Mouse (Mus musculus): ENCODE data around the gene Dzip1. TPM values are rescaled to one million over a fixed set of nuclear protein-coding genes. Genes with fewer than 3 reads are reported as not detected.

The Dzip1 gene
- total and polyA plus RNA-seq, 2 experiments from 2014 or later = 123 to 440 TPM

- ATAC-seq (ENCODE audit: low FRiP score) (no peak), DNase-seq (ENCODE audit: low spot score) (no peak)
- Histone ChIP-seq H3K9ac (replicated peaks; ENCODE audit: low read length, poor library complexity, severe bottlenecking) (no peak overlapping the region), H3K4me2 (ENCODE audit: low read depth, low read length, poor library complexity, severe bottlenecking) (no peak overlapping the region), H3K4me3 (ENCODE audit: low read depth, low read length) (no peak overlapping the region), H3K36me3 (ENCODE audit: insufficient read depth, low read length) (no peaks in the 10 kb centered on the region), H3K4me1 (ENCODE audit: insufficient read depth, low read length) (0 out of 2 replicates have a peak, but pooled peaks cover 3% of the 10 kb centered on the region), H3K27ac (ENCODE audit: low read depth, low read length) (no peak overlapping the region), H3K9me3 (ENCODE audit: low read length) (no peaks in the 10 kb centered on the region), H3K27me3 (ENCODE audit: insufficient read depth, low read length) (no peaks in the 10 kb centered on the region)
- no peak for TF ChIP-seq CTCF (IDR thresholded peaks at IDR 0.05)
- WGBS = 74% methylated on average over 2 of the region's 2 CpGs
These were observed 5.5 kb upstream of the Dzip1 start for GRCm38 (mm10) chr14:118930777-118931176.

DNA sequence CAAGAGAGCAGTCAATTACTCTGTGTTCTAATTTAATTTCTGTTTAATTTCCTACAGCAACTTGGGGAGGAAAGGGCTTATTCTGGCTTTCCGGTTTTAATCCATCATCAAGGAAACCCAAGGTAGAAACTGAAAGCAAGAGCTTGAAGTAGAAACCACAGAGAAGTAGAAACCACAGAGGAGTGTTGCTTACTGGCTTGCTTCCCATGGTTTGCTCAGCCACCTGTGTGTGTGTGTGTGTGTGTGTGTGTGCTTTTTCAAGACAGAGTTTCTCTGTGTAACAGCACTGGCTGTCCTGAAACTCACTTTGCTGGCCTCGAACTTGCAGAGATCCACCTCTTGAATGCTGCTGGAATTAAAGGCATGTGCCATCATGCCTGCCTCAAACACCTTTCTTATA is 4.5 kb upstream of the Dzip1 start:
- 89% methylated on average over 2 of the region's 2 CpGs for WGBS
- Histone ChIP-seq H3K9me3 (ENCODE audit: low read length) (no peaks in the 10 kb centered on the region), H3K4me1 (ENCODE audit: insufficient read depth, low read length) (0 out of 2 replicates have a peak, but pooled peaks cover 4% of the 10 kb centered on the region), H3K9ac (replicated peaks; ENCODE audit: low read length, poor library complexity, severe bottlenecking) (no peak overlapping the region), H3K4me3 (ENCODE audit: low read depth, low read length) (no peak overlapping the region), H3K27me3 (ENCODE audit: insufficient read depth, low read length) (no peaks in the 10 kb centered on the region), H3K36me3 (ENCODE audit: insufficient read depth, low read length) (no peaks in the 10 kb centered on the region), H3K4me2 (ENCODE audit: low read depth, low read length, poor library complexity, severe bottlenecking) (no peak overlapping the region), H3K27ac (ENCODE audit: low read depth, low read length) (no peak overlapping the region)
- no peak for TF ChIP-seq CTCF (IDR thresholded peaks at IDR 0.05)
- ATAC-seq (ENCODE audit: low FRiP score) (no peak), DNase-seq (ENCODE audit: low spot score) (no peak)

GRCm38 (mm10) chr14:118928565-118928964 is 3.3 kb upstream of the Dzip1 start:
- Histone ChIP-seq H3K4me1 (ENCODE audit: insufficient read depth, low read length) (peaks cover 7% of the 10 kb centered on the region), H3K4me3 (ENCODE audit: low read depth, low read length) (no peak overlapping the region), H3K9me3 (ENCODE audit: low read length) (no peaks in the 10 kb centered on the region), H3K9ac (replicated peaks; ENCODE audit: low read length, poor library complexity, severe bottlenecking) (no peak overlapping the region), H3K27ac (ENCODE audit: low read depth, low read length) (no peak overlapping the region), H3K27me3 (ENCODE audit: insufficient read depth, low read length) (no peaks in the 10 kb centered on the region), H3K36me3 (ENCODE audit: insufficient read depth, low read length) (no peaks in the 10 kb centered on the region), H3K4me2 (ENCODE audit: low read depth, low read length, poor library complexity, severe bottlenecking) (no peak overlapping the region)
- WGBS = 86% methylated on average over 3 of the region's 3 CpGs
- TF ChIP-seq CTCF (IDR thresholded peaks at IDR 0.05) = no peak
- ATAC-seq (ENCODE audit: low FRiP score) = no peak
- no peak for DNase-seq (ENCODE audit: low spot score)

DNA sequence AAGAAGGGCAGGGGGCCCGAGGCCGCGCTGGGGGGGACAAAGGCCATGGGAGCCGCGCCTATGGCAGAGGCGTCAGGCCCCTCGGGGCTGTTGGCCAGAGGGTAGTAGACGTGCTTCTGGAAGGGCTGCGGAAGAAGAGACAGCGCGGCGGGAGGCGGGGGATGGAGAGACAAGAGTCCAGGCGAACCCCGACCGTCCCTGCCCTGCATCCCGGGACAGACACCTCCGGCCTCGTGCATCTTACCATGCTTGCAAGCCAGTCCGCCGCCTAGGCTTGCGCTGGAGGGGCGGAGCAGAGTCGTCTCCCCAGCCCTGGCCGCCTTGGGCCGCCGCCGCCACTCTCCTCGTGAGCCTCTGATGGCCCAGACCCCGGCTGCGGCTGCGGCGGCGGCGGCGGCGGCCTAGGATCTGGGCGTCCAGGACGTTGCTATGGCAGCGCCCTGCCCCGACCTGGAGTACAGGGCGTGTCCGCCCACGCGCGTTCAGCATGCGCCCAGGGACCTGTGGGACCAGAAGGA is 2.5 kb downstream of the Dzip1 start:
- ATAC-seq (ENCODE audit: low FRiP score) (0 out of 2 replicates have a peak, but pooled peaks have one; percentile 6), DNase-seq (ENCODE audit: low spot score) (no peak)
- no peaks in the 10 kb centered on the region for H3K9me3 ChIP-seq (ENCODE audit: low read length)
- WGBS = 2% methylated on average over 45 of the region's 47 CpGs
- no peak for TF ChIP-seq CTCF (IDR thresholded peaks at IDR 0.05)
- H3K36me3 ChIP-seq (ENCODE audit: insufficient read depth, low read length) = peaks cover 9% of the 10 kb centered on the region; the same call in 1 of the 2 replicates
- no peak overlapping the region for H3K27ac ChIP-seq (ENCODE audit: low read depth, low read length)
- H3K4me2 ChIP-seq (ENCODE audit: low read depth, low read length, poor library complexity, severe bottlenecking) = peak overlapping the region; percentile 89
- peak overlapping the region; percentile 83 for H3K4me3 ChIP-seq (ENCODE audit: low read depth, low read length)
- no peaks in the 10 kb centered on the region for H3K27me3 ChIP-seq (ENCODE audit: insufficient read depth, low read length)
- peaks cover 30% of the 10 kb centered on the region for H3K4me1 ChIP-seq (ENCODE audit: insufficient read depth, low read length)
- H3K9ac ChIP-seq (replicated peaks; ENCODE audit: low read length, poor library complexity, severe bottlenecking) = peak overlapping the region; percentile 61

GRCm38 (mm10) chr14:118922251-118922650 is 3.0 kb downstream of the Dzip1 start:
- Histone ChIP-seq H3K27ac (ENCODE audit: low read depth, low read length) (no peak overlapping the region), H3K27me3 (ENCODE audit: insufficient read depth, low read length) (no peaks in the 10 kb centered on the region), H3K4me1 (ENCODE audit: insufficient read depth, low read length) (peaks cover 30% of the 10 kb centered on the region), H3K4me3 (ENCODE audit: low read depth, low read length) (peak overlapping the region; percentile 83), H3K9me3 (ENCODE audit: low read length) (no peaks in the 10 kb centered on the region), H3K4me2 (ENCODE audit: low read depth, low read length, poor library complexity, severe bottlenecking) (peak overlapping the region; percentile 89), H3K36me3 (ENCODE audit: insufficient read depth, low read length) (peaks cover 13% of the 10 kb centered on the region), H3K9ac (replicated peaks; ENCODE audit: low read length, poor library complexity, severe bottlenecking) (peak overlapping the region; percentile 61)
- TF ChIP-seq CTCF (IDR thresholded peaks at IDR 0.05) = no peak
- ATAC-seq (ENCODE audit: low FRiP score) = no peak
- WGBS = 20% methylated on average over 22 of the region's 22 CpGs
- DNase-seq (ENCODE audit: low spot score) = peak; percentile 40

- no peaks in the 10 kb centered on the region for H3K9me3 ChIP-seq (ENCODE audit: low read length)
- no peak overlapping the region for H3K9ac ChIP-seq (replicated peaks; ENCODE audit: low read length, poor library complexity, severe bottlenecking)
- 0 out of 2 replicates have a peak, but pooled peaks have one; percentile 18 for TF ChIP-seq CTCF (IDR thresholded peaks at IDR 0.05)
- no peak overlapping the region for H3K27ac ChIP-seq (ENCODE audit: low read depth, low read length)
- H3K36me3 ChIP-seq (ENCODE audit: insufficient read depth, low read length) = peaks cover 14% of the 10 kb centered on the region
- peak overlapping the region; percentile 89 for H3K4me2 ChIP-seq (ENCODE audit: low read depth, low read length, poor library complexity, severe bottlenecking)
- no peak for DNase-seq (ENCODE audit: low spot score)
- peaks cover 26% of the 10 kb centered on the region for H3K4me1 ChIP-seq (ENCODE audit: insufficient read depth, low read length)
- no peaks in the 10 kb centered on the region for H3K27me3 ChIP-seq (ENCODE audit: insufficient read depth, low read length)
- 55% methylated on average over 7 of the region's 7 CpGs for WGBS
- ATAC-seq (ENCODE audit: low FRiP score) = no peak
- no peak overlapping the region for H3K4me3 ChIP-seq (ENCODE audit: low read depth, low read length)
These were observed 4.6 kb downstream of the Dzip1 start for GRCm38 (mm10) chr14:118920654-118921053.
